Mouse (Mus musculus): ENCODE results near the gene 1700019A02Rik. TPM values are rescaled to one million over a fixed set of nuclear protein-coding genes. Genes with fewer than 3 reads are reported as not detected.

1700019A02Rik gene
- polyA plus RNA-seq, 1 experiment from 2014 or later, result not detected

- H3K36me3 ChIP-seq (ENCODE audit: control insufficient read depth, insufficient read depth, low read length), result 0 out of 2 replicates have a peak, but pooled peaks cover 4% of the 10 kb centered on the region
- H3K27ac ChIP-seq (replicated peaks; ENCODE audit: low read depth, low read length), result no peak overlapping the region
- no peak overlapping the region for H3K9ac ChIP-seq (ENCODE audit: low read depth, low read length)
- no peaks in the 10 kb centered on the region for H3K27me3 ChIP-seq (replicated peaks; ENCODE audit: control insufficient read depth, insufficient read depth, low read length)
- no peaks in the 10 kb centered on the region for H3K9me3 ChIP-seq (ENCODE audit: control insufficient read depth, low read length)
- no peaks in the 10 kb centered on the region for H3K4me1 ChIP-seq (ENCODE audit: control insufficient read depth, insufficient read depth, low read length)
- no peak overlapping the region for H3K4me2 ChIP-seq (ENCODE audit: low read depth, low read length)
- no peak for ATAC-seq (ENCODE audit: low read depth)
- 85% methylated on average over 3 of the region's 3 CpGs for WGBS
- no peak for DNase-seq (ENCODE audit: low spot score)
- no peak overlapping the region for H3K4me3 ChIP-seq (ENCODE audit: low read depth, low read length)
These were observed 2.2 kb upstream of the 1700019A02Rik start for GRCm38 (mm10) chr1:53189620-53190019.

- DNase-seq (ENCODE audit: low spot score), result no peak
- no peak for ATAC-seq (ENCODE audit: low read depth)
- Histone ChIP-seq H3K4me1 (ENCODE audit: control insufficient read depth, insufficient read depth, low read length) (no peaks in the 10 kb centered on the region), H3K4me2 (ENCODE audit: low read depth, low read length) (no peak overlapping the region), H3K27me3 (replicated peaks; ENCODE audit: control insufficient read depth, insufficient read depth, low read length) (no peaks in the 10 kb centered on the region), H3K9ac (ENCODE audit: low read depth, low read length) (no peak overlapping the region), H3K36me3 (ENCODE audit: control insufficient read depth, insufficient read depth, low read length) (no peaks in the 10 kb centered on the region), H3K9me3 (ENCODE audit: control insufficient read depth, low read length) (no peaks in the 10 kb centered on the region), H3K4me3 (ENCODE audit: low read depth, low read length) (no peak overlapping the region), H3K27ac (replicated peaks; ENCODE audit: low read depth, low read length) (no peak overlapping the region)
- 92% methylated on average over 3 of the region's 3 CpGs for WGBS
These were observed 1.1 kb downstream of the 1700019A02Rik start for GRCm38 (mm10) chr1:53186301-53186700.

GRCm38 (mm10) chr1:53157715-53158114, 29.7 kb downstream of the 1700019A02Rik start:
- peak; percentile 58 for DNase-seq (ENCODE audit: low spot score)
- H3K4me2 ChIP-seq (ENCODE audit: low read depth, low read length), result no peak overlapping the region
- no peaks in the 10 kb centered on the region for H3K4me1 ChIP-seq (ENCODE audit: control insufficient read depth, insufficient read depth, low read length)
- 57% methylated on average over 6 of the region's 6 CpGs for WGBS
- no peak overlapping the region for H3K27ac ChIP-seq (replicated peaks; ENCODE audit: low read depth, low read length)
- peak; percentile 60; the same call in 1 of the 2 replicates for ATAC-seq (ENCODE audit: low read depth)
- no peaks in the 10 kb centered on the region for H3K27me3 ChIP-seq (replicated peaks; ENCODE audit: control insufficient read depth, insufficient read depth, low read length)
- no peaks in the 10 kb centered on the region for H3K9me3 ChIP-seq (ENCODE audit: control insufficient read depth, low read length)
- H3K36me3 ChIP-seq (ENCODE audit: control insufficient read depth, insufficient read depth, low read length), result no peaks in the 10 kb centered on the region
- no peak overlapping the region for H3K9ac ChIP-seq (ENCODE audit: low read depth, low read length)
- H3K4me3 ChIP-seq (ENCODE audit: low read depth, low read length), result no peak overlapping the region

- H3K27me3 ChIP-seq (replicated peaks; ENCODE audit: control insufficient read depth, insufficient read depth, low read length), result no peaks in the 10 kb centered on the region
- ATAC-seq (ENCODE audit: low read depth), result no peak
- H3K36me3 ChIP-seq (ENCODE audit: control insufficient read depth, insufficient read depth, low read length), result no peaks in the 10 kb centered on the region
- H3K4me1 ChIP-seq (ENCODE audit: control insufficient read depth, insufficient read depth, low read length), result no peaks in the 10 kb centered on the region
- H3K9ac ChIP-seq (ENCODE audit: low read depth, low read length), result no peak overlapping the region
- peak; percentile 14 for DNase-seq (ENCODE audit: low spot score)
- no peak overlapping the region for H3K4me2 ChIP-seq (ENCODE audit: low read depth, low read length)
- H3K9me3 ChIP-seq (ENCODE audit: control insufficient read depth, low read length), result no peaks in the 10 kb centered on the region
- no peak overlapping the region for H3K4me3 ChIP-seq (ENCODE audit: low read depth, low read length)
- H3K27ac ChIP-seq (replicated peaks; ENCODE audit: low read depth, low read length), result no peak overlapping the region
- WGBS, result 21% methylated on average over 2 of the region's 2 CpGs
These were observed 64.4 kb downstream of the 1700019A02Rik start for GRCm38 (mm10) chr1:53123066-53123465.

GRCm38 (mm10) chr1:53110561-53110960, 76.9 kb downstream of the 1700019A02Rik start:
- no peaks in the 10 kb centered on the region for H3K9me3 ChIP-seq (ENCODE audit: control insufficient read depth, low read length)
- no peak overlapping the region for H3K4me2 ChIP-seq (ENCODE audit: low read depth, low read length)
- no peaks in the 10 kb centered on the region for H3K27me3 ChIP-seq (replicated peaks; ENCODE audit: control insufficient read depth, insufficient read depth, low read length)
- no peak overlapping the region for H3K9ac ChIP-seq (ENCODE audit: low read depth, low read length)
- no peak overlapping the region for H3K4me3 ChIP-seq (ENCODE audit: low read depth, low read length)
- no peak for ATAC-seq (ENCODE audit: low read depth)
- H3K27ac ChIP-seq (replicated peaks; ENCODE audit: low read depth, low read length), result no peak overlapping the region
- 77% methylated on average over 1 of the region's 1 CpGs for WGBS
- DNase-seq (ENCODE audit: low spot score), result no peak
- H3K4me1 ChIP-seq (ENCODE audit: control insufficient read depth, insufficient read depth, low read length), result no peaks in the 10 kb centered on the region
- no peaks in the 10 kb centered on the region for H3K36me3 ChIP-seq (ENCODE audit: control insufficient read depth, insufficient read depth, low read length)

Other genes with a start within 250 kb of the 1700019A02Rik start
- gene 1700019D03Rik, start 167.5 kb downstream of the 1700019A02Rik start, polyA plus RNA-seq (2014; fragmentation: Nextera tagmentation; extraction: Ambion mirVana), result 4.1 and 4.6 TPM in 2 replicates
- gene Mstn, start 126.0 kb downstream of the 1700019A02Rik start, polyA plus RNA-seq (2014; fragmentation: Nextera tagmentation; extraction: Ambion mirVana), result 20.2 and 20.5 TPM in 2 replicates
- 12.7 and 16.3 TPM in 2 replicates for gene Pms1, start 109.4 kb upstream of the 1700019A02Rik start, polyA plus RNA-seq (2014; fragmentation: Nextera tagmentation; extraction: Ambion mirVana)
- 33.8 and 34.5 TPM in 2 replicates for gene Ormdl1, start 109.5 kb upstream of the 1700019A02Rik start, polyA plus RNA-seq (2014; fragmentation: Nextera tagmentation; extraction: Ambion mirVana)
- 1.9 TPM in 1 of 2 replicates, not detected in the other for gene Gm28778, start 109.5 kb upstream of the 1700019A02Rik start, polyA plus RNA-seq (2014; fragmentation: Nextera tagmentation; extraction: Ambion mirVana)
- 19.2 and 21.3 TPM in 2 replicates for gene Osgepl1, start 126.0 kb upstream of the 1700019A02Rik start, polyA plus RNA-seq (2014; fragmentation: Nextera tagmentation; extraction: Ambion mirVana)
- gene Asdurf, start 165.0 kb upstream of the 1700019A02Rik start, polyA plus RNA-seq (2014; fragmentation: Nextera tagmentation; extraction: Ambion mirVana), result 9.5 and 17.3 TPM in 2 replicates
- gene Gm28551, start 165.0 kb upstream of the 1700019A02Rik start, polyA plus RNA-seq (2014; fragmentation: Nextera tagmentation; extraction: Ambion mirVana), result 0.26 and 0.77 TPM in 2 replicates
- 74.9 and 86.1 TPM in 2 replicates for gene Asnsd1, start 165.1 kb upstream of the 1700019A02Rik start, polyA plus RNA-seq (2014; fragmentation: Nextera tagmentation; extraction: Ambion mirVana)

Data from embryonic facial prominence, embryonic 14.5 days (tissue).